Mouse (Mus musculus) thymus, postnatal 4 days (tissue): ENCODE results near the gene Cntn4.

ENCODE experiments used
- DNase-seq: peaks from one replicate; pipeline ENCODE4 v3.0.0; 2021

Gene Cntn4

GRCm38 (mm10) chr6:105677149-105678031, at the start of gene Cntn4:
Gene Cntn4 (plus strand): TSS chr6:105677660.
- DNase-seq, result peak; percentile 4

- no peak for DNase-seq
These were observed 3.2 kb upstream of the Cntn4 start for GRCm38 (mm10) chr6:105674276-105674675.

- DNase-seq, result no peak
These were observed 2.4 kb upstream of the Cntn4 start for GRCm38 (mm10) chr6:105675099-105675498.

GRCm38 (mm10) chr6:105676637-105677036, 823 bp upstream of the Cntn4 start:
- no peak for DNase-seq

GRCm38 (mm10) chr6:105678778-105679177, 1.3 kb downstream of the Cntn4 start:
- DNase-seq, result no peak

GRCm38 (mm10) chr6:105681496-105681895, 4.0 kb downstream of the Cntn4 start:
- DNase-seq, result no peak

GRCm38 (mm10) chr6:105683251-105683650, 5.8 kb downstream of the Cntn4 start:
- DNase-seq, result no peak

DNA sequence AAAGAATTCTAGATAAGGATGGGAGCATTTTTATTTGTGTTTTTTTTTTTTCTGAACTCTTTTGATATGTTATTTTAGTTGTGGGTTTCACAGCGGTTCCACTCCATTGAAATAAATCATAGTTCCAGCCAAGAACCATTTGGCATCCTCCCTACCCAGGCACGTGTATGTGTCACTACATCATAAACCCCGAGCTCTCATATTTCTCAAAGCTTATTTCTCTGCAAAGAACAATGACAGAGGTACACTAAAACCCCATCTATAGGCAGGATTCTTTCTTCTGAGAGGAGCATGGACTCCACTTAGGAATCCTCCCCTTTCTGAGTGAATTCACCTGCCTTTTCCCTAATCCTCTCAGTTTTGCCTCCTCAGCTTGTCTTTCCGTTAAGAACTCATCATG, 6.7 kb downstream of the Cntn4 start:
- DNase-seq, result no peak

DNA sequence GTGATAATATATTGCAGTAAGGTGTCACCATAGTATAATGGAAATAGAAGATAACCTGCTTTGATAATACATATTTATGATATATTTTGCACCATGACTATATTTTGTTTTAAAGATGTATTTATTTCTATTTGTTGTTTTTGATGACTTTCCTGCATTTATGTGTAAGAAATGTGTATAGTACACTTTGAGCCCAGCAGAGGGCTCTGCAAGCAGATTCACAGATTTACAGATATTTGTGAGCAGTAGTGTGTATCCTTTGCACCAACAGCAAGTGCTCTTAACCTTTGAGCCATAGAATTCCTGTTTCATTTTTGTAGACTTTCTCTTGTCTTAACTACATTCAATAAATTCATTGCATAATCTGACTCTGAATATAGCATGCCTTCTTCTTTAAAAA, 10.7 kb downstream of the Cntn4 start:
- DNase-seq, result no peak

GRCm38 (mm10) chr6:105742026-105742425, 64.6 kb downstream of the Cntn4 start:
- no peak for DNase-seq

DNA sequence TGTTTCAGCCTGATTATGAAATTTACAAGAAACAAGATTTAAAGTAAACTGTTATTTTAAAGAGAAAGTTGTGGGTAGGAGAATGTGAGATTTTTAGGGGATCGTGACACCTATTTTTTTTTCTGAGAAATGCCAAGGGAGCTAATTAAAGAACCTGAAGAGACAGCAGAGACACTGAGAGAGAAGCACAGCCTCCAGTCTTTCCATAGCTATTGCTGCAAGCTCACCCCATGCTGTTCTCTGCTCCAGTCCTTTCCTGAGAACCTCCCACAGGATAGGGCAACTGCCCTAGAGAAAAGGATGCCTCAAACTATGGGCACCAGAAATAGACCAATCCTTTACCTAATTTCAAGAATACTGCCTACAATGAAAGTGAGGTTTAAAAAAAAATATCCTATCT, 103.2 kb downstream of the Cntn4 start:
- DNase-seq, result no peak

DNA sequence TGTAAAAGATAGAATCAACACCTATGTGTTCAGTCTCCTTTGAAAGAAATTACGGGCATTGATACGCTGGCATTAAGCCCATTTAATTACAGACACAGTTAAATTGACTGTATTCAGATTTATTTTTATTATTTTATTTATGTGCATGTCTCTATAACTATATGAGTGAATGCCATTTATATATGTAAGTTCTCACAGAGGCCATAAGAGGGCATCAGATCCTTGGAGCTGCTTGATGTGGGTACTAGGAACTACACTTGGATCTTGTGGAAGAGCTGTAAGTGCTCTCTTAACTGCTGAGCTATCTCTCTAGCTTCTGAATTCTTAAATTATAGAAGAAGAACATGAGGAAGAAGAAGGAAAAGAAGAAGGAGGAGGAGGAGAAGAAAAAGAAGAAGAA, 111.0 kb downstream of the Cntn4 start:
- no peak for DNase-seq

- no peak for DNase-seq
These were observed 157.6 kb downstream of the Cntn4 start for GRCm38 (mm10) chr6:105835099-105835498.

DNA sequence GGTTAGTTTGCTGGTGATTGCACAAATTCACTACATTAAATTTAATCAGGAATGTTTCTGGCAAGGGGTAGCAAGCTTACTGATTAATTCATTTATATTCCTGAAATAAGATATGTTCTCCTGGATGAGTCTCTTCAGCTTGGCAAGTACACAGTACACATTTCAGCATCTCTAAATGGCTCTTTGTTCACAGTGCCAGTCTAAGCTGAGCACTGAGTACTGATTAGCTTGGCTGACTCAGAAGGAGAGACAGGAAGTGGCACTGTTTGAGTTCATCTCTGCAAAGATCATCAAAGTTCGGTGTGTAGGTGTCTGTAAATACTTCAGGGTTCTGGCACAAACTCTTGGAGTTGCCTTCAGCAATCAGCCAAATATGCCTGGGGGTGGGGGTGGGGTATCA, 169.8 kb downstream of the Cntn4 start:
- DNase-seq, result no peak

DNA sequence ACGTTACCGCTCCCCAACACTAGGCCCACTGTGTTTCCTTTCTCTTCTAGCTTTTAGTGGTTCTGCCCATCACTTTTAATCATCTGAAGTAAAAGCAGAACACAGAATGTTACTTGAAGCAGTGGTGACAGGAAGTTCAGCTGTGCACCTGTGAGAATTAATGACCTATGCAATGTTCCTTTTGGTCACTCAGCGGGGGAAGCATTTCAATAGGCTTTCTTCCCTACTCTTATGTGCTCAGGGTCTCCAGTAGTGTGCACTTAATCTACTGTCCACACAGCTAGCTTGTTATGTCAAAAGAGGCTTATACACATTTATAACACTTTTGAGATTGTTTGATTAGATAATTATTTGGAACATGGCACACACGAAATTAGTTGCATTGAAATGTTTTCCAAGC, 215.4 kb downstream of the Cntn4 start:
- no peak for DNase-seq

DNA sequence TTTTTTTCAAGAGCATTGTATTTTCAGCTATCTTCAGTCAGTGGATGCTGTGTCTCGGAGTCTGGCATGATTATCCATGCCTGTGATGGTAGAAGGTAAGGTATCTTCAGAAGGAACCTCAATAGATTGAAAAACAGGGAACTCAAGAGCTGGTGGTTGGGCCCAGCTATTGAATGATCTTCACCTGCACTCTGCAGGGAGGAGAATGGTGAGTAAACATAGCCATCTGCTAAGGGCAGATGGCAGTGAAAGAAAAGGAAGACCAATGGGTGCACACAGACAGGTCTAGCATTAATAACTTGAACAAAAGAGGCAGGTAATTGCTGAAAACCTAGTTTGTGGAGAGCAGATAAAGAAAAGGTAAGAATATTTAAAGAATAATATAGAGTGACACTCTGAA, 261.0 kb downstream of the Cntn4 start:
- DNase-seq, result no peak

DNA sequence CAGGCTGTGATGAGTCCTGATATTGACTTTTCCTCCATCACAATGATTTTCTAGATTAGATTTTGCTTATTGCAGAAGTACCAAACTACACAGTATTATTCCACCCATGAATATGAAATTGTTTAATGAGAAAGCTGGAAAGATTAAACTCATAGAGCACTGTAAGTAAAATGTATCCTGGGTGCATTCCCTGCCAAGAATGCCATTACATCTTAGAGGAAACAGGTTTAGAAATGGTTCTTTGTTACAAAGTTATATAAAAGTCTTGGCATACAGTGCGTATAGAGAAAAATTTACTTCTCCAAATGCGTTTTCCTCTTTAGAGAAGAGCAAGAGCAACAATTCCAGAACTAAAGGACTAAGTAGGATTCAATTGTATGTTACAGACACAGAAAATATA, 261.8 kb downstream of the Cntn4 start:
- no peak for DNase-seq

- no peak for DNase-seq
These were observed 263.1 kb downstream of the Cntn4 start for GRCm38 (mm10) chr6:105940591-105940990.

GRCm38 (mm10) chr6:105991492-105991891, 314.0 kb downstream of the Cntn4 start:
- no peak for DNase-seq

GRCm38 (mm10) chr6:106013018-106013417, 335.6 kb downstream of the Cntn4 start:
- DNase-seq, result no peak

DNA sequence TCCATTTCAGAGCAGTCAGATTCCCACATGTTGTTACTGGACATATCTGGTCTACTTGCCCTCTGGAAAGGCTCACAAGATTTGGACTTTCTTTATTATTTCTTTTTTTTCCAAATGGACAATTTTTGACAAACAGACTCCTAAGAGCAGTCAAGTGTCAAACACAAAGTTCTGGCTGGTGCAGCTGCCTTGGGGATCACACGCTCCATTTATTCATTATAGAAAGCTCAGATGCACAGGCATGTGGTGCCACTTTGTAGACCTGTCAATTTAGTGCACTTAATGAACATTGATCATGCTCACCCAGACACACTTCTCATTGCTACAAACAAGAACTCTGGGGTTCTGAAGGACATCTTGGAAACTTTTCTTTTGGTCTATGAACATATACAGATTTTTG, 337.7 kb downstream of the Cntn4 start:
- no peak for DNase-seq

GRCm38 (mm10) chr6:106048878-106049277, 371.4 kb downstream of the Cntn4 start:
- no peak for DNase-seq

- no peak for DNase-seq
These were observed 378.7 kb downstream of the Cntn4 start for GRCm38 (mm10) chr6:106056123-106056522.

DNA sequence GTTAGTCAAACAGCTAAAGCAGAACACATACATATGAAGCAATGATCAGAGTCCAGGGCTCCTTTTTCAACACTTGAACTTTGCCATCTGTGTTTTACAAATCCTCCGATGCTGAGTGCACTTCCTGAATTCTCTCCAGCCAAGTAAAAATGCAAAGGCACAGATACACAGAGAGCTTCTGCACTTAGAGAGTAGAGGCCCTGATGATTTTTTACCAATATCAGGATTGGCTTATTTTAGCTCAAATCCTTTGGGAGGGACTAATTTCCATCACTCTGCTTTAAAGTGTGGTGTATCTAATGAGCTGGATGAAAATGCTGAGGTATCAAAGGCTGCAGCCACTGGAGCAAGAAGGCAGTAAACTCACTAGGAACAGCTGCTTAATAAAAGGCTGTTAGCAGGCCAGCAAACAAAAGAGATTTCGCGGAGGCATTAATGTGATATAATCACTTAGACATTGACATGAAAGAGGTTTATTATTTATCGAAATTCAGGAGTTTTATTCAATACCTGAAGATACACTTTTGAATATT, 400.7 kb downstream of the Cntn4 start:
- no peak for DNase-seq

- DNase-seq, result no peak
These were observed 401.2 kb downstream of the Cntn4 start for GRCm38 (mm10) chr6:106078629-106079028.
